ENCODE assay signal across 14 mouse cellular contexts in genomic region chr1:98027959-98028358, GRCm38 (mm10).
"Had no signal": no experiment of that assay in that cellular context is flagged by ENCODE, and none has a peak within 500 bp of the region (broad histone marks: within the 10 kb centered on the region; RNA-seq: fewer than 3 reads in every experiment).

No protein-coding gene starts in this region.

- H3K4me1 ChIP-seq: lung, embryonic 15.5 days; neural tube, embryonic 13.5 days; stomach, embryonic 15.5 days had no signal

- H3K9ac ChIP-seq: lung, embryonic 15.5 days; neural tube, embryonic 13.5 days; stomach, embryonic 15.5 days had no signal

- H3K9me3 ChIP-seq: lung, embryonic 15.5 days; stomach, embryonic 15.5 days had no signal

- H3K36me3 ChIP-seq: lung, embryonic 15.5 days; neural tube, embryonic 13.5 days; stomach, embryonic 15.5 days had no signal

- ATAC-seq: midbrain, embryonic 16.5 days had no signal

- DNase-seq: kidney, adult 11 months; kidney, adult 9 months; kidney, postnatal 36 days; left cerebral cortex, postnatal 4 days; lung, postnatal 14 days; retina, postnatal 1 day; thymus, postnatal 4 days had no signal

- H3K4me2 ChIP-seq: lung, embryonic 15.5 days; midbrain, embryonic 11.5 days; neural tube, embryonic 13.5 days; stomach, embryonic 15.5 days had no signal

- H3K27me3 ChIP-seq: lung, embryonic 15.5 days; neural tube, embryonic 13.5 days; stomach, embryonic 15.5 days had no signal

- H3K4me3 ChIP-seq: lung, embryonic 15.5 days; neural tube, embryonic 13.5 days; stomach, embryonic 15.5 days had no signal

- H3K27ac ChIP-seq: kidney, postnatal 0 days; lung, embryonic 15.5 days; macrophage; neural tube, embryonic 13.5 days; stomach, embryonic 15.5 days had no signal
